Mouse (Mus musculus) forebrain, embryonic 15.5 days (tissue): ENCODE measurements around the gene Helb. TPM values are rescaled to one million over a fixed set of nuclear protein-coding genes. Genes with fewer than 3 reads are reported as not detected.

Experiments used
- polyA plus RNA-seq: library from polyadenylated mRNA; unstranded; fragments of >200 nt; fragmentation: Nextera tagmentation; extraction: Ambion mirVana; gene quantifications from 2 replicates; pipeline ENCODE4 v1.2.1, GENCODE M21; 2015

Helb gene
- polyA plus RNA-seq, 1 experiment from 2014 or later, result 4.1 TPM

Other genes starting within 250 kb of the Helb start
- gene Tmbim4, start 88.6 kb upstream of the Helb start, polyA plus RNA-seq, result 74.4 and 74.6 TPM in 2 replicates
- gene Irak3, start 89.1 kb upstream of the Helb start, polyA plus RNA-seq, result 0.19 and 0.34 TPM in 2 replicates
- gene Llph, start 114.1 kb upstream of the Helb start, polyA plus RNA-seq, result 41.9 and 44.6 TPM in 2 replicates